Mouse (Mus musculus) c-Kit-positive CD71-positive TER-119-negative erythroid progenitor cells, embryonic 14.5 days (primary cell): ENCODE results near the gene Tas2r122.
"Not testable (repeated sequence)": the region's sequence is repeated elsewhere in the genome, so short reads cannot be mapped to it uniquely, and the experiment has no call there.

Experiments used
- DNase-seq: peaks from one replicate; pipeline ENCODE4 v3.0.0-alpha.2; 2013; ENCODE audit warnings: low read depth

The Tas2r122 gene

GRCm38 (mm10) chr6:132711828-132712227 lies at the start of gene Tas2r122:
Tas2r122 (minus strand) TSS chr6:132711928.
- no peak for DNase-seq

- no peak for DNase-seq
Measured at GRCm38 (mm10) chr6:132754430-132754829, 42.7 kb upstream of the Tas2r122 start, which contains the start of gene Tas2r124. Tas2r124 (plus strand) TSS chr6:132754730.

DNA sequence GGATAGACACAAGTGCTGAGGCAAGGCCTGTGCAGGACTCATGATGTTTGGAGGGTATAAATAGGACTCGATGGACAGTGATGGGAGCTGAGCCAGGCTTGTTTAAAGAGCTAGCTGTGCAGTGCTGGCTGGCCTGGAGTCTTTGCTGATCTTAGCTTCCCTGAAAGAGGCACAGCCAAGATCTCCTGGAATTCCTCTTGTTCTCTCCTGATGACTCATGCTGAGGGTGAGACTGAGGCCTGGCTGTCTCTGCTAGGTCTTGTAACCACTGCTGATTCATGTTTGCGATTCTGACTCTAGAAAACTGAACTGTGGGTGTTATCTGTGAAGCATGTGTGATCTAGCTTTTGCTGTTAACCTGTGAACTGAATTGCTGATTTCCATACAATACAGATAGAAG lies 38.5 kb upstream of the Tas2r122 start:
- no peak for DNase-seq

DNA sequence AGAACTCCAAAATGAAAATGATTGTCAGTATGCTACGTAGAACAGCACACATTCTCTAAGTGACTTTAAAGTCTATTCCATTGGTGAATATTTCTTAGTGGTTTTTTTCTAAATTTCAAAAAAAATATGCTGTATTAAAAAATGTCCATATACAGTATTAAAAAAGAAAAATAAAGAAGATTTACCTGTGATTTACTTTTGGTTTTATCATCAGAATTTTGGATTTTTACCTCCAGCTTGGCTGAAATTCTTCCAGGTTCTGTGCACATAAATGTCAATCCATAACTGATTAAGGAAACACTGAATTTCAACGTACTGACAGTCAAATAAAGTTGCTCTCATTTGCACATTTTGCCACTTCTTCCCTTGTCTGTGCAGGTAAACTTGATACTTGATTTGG lies 26.2 kb upstream of the Tas2r122 start, which contains the start of gene Tas2r115:
Gene Tas2r115, minus strand, starts transcription at position 101 of the 400 bp plus-strand sequence.
- no peak for DNase-seq

DNA sequence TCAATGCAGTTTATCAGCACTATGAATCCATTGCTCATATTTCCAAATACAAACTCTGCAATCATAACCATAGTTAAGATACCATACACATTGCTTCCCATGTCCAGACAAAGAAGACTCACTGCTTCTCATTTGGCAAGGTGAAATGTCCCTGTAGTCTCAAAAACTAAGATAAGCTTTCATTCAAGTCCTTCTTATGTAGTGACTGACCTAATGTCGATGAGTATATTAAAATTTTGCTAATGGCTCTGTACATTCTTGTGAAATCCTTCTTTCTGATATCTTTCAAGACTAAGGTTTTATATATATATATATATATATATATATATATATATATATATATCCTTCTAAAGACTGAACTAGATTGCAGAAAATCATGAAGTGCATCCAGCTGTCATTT lies 10.8 kb downstream of the Tas2r122 start, which contains the start of gene Tas2r121:
Gene Tas2r121, minus strand, starts transcription at position 101 of the 400 bp plus-strand sequence.
- no peak for DNase-seq

DNA sequence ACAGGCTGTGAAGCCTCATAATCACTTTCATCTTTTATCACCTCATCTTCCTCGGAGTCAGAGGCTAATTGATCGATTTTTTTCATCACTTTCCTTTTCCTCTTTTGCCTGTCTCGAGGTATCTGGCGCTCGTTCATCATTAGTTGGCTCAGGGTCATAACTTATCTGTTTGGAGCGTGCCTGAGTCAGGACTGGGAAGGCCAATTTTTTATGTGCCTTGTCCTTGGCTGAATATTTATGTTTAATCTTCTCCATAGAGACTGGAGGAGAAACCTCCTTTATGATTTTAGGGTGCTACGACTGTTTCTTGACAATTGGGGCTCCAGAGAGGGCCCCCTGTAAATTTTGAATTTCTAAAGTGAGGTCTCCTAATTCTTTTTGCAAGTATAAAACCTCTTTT lies 20.1 kb downstream of the Tas2r122 start:
- not testable (repeated sequence) for DNase-seq
